Mouse (Mus musculus) common myeloid progenitor, adult 5-6 weeks (primary cell): Measurements from ENCODE around the gene Zfp385b. TPM values are rescaled to one million over a fixed set of nuclear protein-coding genes. Genes with fewer than 3 reads are reported as not detected.

Experiments used
- ATAC-seq: replicated peaks from 2 replicates; pipeline ENCODE4 v1.8.0; 2016; ENCODE audit warnings: low read depth, mild to moderate bottlenecking, moderate TSS enrichment, inconsistent platforms; ENCODE audit not compliant: poor library complexity, severe bottlenecking
- total RNA-seq: library from RNA; stranded (forward); fragments of 200-1000, 187-1606 nt; gene quantifications from 2 replicates; pipeline ENCODE4 v1.2.3, GENCODE M21; 2017

The Zfp385b gene
- total RNA-seq, 1 experiment from 2014 or later = not detected

DNA sequence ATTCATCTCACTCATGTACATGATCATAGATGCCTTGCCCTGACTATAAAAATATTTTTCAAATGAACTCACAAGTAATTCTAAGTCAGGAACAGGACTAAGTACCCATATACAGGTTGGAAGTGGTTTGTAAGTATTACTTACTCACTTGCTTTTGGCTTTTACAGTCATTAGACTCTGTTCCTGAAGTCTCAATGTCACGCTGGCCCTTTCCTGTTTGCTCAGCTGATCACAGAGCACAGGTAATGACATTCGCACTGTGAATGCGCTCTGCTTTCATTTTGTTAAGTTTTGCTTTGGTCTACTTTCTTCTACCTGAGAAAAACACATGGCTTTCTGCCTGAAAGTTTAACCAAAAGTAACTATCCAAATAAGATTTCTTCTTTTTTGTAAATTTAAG is 282.9 kb downstream of the Zfp385b start:
- ATAC-seq = no peak

DNA sequence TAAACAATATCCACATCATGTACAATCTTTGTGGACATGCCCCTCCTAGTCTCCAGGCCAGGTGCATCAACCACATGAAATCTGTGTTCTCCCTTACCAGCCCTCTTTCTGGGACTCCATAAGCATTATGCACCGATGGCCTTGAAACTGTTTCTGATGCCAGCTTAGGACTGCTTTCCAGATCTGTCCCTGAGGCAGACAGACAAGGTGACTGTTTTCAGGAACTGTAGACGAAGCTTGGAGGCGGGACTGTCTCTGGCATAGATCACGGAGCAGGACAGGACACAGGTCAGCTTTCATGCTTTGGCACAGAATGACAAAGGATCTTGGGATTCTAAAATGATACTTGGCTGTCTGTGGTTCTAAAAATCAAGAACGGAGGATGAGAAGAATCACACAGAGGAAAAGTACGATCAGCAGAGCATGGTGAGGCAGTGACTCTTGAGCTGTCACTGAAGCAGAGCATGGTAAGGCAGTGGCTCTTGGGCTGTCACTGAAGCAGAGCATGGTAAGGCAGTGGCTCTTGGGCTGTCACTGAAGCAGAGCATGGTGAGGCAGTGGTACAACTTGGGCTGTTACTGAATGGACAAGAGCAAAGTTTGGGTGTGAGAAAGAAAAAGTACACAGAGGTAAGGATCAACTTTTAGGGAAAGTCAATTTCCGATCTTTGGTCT is 291.2 kb downstream of the Zfp385b start:
- no peak for ATAC-seq

DNA sequence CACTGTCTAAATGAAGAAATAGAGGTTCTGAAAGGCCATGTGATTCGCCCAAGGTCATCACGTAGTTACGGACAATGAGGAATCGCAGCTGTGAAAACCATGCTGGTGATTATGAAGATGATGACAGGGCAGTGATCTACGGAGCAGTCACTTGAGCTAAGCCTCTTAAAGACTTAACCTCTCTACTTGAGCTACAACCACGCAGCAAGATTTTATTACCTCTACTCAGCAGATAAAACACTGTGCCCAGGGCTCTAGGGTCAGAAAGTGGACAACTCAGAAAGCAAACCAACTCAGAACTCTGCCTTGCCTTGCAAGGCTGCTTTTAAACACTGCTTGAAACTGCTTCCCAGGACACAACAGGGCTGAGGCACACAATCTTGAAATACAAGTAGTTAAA is 291.8 kb downstream of the Zfp385b start:
- ATAC-seq = no peak

DNA sequence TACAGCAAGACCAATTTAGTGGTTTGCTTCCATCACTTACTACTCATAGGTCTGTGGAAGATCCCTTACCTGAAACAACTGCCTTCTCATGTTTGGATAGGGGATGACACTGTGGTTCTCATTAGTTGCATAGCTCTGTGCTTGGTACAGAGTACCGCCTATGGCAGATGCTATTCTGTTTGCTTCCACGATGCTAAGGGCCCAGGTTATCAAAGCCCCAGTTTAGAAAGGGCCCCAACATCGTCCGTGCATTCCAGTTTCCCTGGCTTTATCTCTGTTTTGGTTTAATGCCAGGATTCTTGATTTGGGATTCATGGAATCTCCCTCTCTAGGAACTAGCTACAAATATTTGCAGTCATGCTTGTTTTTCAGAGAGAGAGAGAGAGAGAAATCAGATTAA is 292.6 kb downstream of the Zfp385b start:
- no peak for ATAC-seq

DNA sequence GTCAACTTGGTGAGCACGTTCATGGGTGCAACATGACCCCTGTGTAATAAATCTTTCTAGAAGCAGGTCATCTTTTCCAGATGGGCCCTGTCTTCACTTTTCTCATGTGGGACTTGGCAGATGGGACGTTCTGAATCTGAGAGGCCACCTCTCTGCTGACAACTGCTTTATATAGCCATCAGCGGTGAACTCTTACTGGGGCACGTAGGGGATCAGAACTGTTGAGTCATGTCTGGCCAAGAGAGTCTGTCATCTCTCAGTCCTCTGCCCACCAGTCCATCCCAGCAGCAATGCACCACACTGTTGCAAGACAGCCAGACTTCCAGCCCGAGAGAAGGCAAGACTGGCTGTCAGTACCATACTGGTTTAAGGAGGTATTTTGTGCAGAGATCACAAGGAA is 293.1 kb downstream of the Zfp385b start:
- ATAC-seq = no peak

DNA sequence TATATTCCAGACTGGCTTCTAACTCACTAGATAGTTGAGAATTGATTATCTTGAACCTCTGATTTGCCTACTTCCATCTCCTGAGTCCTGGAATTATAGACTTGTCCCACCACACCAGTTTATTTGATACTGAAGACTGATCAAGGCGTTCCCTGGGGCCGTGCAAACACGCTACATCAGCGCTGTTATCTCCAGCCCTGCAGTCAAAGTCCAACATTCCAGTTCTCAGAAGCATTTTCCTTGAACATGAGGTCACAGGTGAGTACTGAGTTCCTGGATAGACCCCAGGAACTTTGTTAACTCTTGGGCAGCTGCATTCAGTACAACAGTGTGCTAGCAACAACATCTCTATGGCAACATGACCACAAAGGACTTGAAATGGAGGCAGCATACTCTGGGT is 297.2 kb downstream of the Zfp385b start:
- ATAC-seq = no peak

DNA sequence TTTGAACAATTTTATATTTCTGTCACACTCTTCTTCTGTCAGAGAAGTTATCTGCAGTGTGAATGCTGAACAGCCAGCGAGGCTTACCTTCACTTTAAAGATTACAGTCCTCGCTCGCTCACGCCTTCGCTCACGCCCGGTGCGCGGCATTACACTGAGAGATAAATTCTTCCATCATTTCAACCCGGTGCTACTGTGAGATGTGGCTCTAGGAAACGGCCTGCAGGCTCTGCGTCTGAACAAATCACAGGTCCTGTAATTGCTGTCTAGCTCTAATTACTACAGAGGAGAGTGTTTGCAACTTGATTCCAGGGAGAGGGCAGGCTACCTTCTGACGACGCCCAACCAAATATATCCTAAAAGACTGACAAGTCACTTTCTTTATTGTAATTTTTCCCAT is 300.1 kb downstream of the Zfp385b start:
- peak; percentile 40; the same call in 1 of the 2 replicates for ATAC-seq

DNA sequence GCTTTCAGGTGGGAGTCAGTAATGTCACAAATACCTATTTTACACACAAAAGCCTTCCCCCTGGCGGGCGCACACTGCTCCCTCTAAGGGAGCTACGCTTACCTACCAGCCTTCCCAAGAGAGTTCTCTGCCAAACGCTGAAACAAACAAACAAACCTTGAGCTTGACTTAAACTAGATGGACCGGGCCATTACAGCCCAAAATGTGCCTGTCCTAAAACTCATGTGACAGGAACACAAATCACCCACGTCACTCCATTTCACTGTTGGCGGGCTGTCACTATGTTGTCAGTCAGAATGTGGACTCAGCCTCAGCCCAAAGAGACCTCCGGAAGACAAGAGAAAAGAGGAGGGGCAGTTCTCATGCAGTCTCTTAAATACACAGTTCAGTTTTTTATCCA is 300.7 kb downstream of the Zfp385b start:
- ATAC-seq = peak; percentile 54; the same call in 1 of the 2 replicates

DNA sequence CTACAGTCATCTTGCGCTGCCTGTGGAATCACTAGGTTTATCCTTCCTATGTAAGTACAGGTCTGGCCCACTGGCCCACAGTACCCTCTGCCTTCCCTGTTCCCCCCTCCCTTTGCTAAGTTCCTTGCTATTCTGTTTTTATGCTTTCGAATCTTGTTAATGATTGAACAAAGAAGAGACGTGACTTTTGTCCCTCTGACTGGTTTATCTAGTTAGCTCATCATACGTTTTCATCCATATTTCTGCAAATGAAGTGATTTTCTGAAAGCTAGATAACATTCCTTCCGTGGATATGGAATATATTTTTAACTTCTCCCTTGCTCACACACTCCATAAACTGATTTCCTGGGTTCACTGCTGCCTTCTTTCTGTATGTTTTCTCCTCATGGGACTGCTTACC is 302.8 kb downstream of the Zfp385b start:
- no peak for ATAC-seq

DNA sequence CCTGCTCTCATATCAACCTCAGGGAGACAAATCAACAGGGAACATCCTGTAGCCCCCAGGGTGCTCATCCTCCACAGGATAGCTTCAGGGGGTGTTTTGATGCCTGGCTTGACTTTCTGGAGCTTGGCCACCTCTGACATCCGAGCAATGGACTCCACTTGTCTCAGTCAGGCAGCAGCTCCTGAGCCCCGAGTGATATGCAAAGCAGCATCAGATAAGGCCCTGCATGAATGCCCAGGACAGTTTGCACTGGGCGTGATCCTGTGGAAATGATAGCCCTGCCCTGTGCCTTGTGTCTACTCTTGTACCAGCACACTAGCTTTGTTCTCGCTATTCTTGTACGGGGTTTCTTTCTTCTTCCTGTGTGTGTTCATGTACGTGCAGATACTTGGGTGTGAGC is 303.8 kb downstream of the Zfp385b start:
- ATAC-seq = peak; percentile 61; the same call in 1 of the 2 replicates

DNA sequence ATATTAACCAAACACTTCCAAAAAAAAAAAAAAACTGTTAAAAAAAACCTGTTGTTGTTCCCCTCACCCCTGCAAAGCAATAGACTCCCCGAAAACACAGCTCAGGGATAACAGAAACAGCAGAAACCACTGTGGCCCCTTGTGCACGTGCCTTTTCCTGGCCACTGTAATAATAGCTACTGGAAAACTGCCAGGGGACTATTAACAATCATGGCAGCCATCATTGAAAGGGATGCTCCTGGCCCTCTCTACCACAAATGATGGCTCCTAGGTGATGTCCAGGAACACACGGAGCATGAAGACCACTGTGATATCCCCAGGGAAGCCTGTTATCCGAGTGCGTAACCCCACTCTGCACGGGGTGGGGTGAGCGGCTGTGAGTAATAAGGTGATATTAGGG is 304.4 kb downstream of the Zfp385b start:
- ATAC-seq = no peak

DNA sequence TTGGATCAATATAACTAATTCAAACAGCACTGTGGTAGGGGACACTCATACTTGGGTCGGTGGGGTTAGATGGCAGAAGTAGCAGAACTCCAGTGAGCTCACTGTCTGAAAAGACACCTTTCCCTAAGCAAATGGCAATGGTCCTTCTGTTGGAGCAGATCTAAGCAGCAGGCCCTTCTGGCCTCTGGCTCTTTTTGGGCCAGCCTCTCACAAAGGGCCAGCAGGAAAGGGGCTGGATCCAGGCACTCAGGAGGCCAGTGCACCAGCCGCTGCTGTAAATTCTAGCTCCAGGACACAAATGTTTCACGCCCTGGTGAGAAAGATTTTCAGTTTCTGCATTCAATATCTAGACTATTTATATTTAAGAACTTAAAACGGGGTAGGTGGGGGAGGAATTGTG is 305.0 kb downstream of the Zfp385b start:
- ATAC-seq = no peak

DNA sequence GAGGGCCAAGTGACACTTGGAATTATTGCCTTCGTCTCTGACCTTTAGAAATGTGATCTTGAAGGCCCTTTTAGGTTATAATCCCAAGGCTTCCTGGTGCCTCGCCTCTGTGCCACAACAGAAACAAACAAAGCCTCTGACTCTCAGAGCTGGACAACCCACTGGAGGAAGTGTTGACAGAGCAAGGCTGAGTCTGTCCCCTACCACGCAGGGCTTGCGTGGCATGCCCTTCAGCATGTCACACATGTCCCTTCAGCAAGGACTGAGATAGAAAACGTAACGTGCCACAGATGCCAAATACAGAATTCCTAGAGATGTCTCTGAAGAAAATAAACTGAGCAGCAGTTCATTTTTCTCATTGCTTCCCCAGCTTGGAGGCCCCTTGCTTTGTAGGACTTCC is 310.7 kb downstream of the Zfp385b start:
- ATAC-seq = no peak

DNA sequence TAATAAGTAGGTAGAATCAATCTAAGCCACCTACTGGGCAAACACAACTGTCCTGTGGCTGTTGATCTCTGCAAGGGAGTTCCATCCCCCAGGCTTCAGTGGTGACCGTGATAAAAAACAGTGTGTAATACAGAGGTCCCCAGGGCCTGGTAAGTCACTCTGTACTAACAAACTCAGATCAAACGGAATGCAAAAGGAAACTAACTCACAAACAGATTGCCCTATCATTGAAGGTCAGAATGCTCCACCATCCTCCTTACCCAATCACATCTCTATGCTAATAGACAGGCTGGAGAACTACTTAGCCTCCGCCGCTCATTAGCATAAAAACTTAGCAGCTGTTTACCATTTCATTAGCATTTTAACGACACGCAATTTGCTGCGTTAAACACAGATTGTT is 313.1 kb downstream of the Zfp385b start:
- ATAC-seq = no peak

DNA sequence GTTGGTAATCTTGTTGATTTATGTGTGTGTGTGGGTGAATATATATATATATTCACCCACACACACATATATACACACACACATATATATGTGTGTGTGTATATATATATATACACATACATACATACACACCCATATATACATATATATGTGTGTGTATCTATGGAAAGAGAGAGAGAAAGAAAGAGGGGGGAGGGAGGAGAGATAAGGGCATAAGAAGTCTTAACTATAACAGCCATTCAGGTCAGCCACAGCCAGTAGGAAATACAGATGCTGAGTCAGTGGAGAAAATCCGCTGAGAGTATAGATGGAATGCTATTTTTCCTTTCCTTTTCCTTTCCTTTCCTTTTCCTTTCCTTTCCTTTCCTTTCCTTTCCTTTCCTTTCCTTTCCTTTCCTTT is 313.8 kb downstream of the Zfp385b start:
- ATAC-seq = no peak

DNA sequence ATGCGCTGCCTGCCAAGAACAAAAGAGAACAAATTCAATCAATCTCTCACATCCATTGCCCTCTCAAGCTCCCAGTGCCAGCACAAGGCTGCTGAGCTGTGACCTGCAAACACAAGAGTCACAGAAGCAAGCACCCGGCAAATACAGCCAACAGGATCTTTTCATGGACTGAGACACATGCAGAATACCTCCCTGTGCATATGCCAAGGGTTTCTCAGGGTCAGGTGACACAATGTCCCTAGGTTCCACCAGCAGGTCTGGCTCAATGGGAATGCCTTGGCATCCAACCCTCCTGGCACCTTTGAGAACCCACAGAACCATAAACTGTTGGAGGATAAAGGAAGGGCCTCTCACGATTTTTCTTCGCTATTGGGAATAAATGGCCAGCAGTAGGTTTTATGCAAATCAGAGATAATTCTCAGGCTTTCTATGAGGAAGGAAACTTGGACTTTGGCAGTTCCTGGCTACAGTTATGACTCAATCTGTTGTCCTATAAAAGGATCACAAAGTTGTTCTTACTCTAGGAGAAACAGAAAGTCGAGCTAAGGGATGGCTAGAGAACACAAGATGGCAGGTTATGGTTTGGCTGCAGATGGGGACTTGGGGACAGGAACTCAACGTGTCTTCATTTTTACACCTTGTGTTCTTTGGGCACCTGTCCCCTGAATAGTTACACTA is 315.6 kb downstream of the Zfp385b start:
- ATAC-seq = no peak

DNA sequence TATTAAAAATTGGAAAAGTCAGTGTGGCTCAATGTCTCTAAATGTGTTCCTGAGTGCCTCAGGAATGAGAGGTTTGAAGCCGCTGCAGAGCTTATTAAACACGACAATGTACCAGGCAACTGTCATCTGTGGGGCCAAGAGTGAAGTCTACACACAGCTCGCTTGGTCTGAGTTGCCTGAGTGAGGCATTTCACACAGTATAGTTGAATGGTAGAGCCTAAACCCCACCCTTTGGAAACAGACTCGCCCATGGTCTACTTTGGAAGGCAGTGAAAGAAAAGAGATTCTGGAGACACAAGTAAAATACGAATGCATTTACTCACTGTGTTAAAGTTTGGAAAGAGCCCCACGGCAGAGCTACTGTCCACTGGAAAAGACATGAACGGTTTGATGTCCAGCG is 316.2 kb downstream of the Zfp385b start:
- ATAC-seq = no peak

DNA sequence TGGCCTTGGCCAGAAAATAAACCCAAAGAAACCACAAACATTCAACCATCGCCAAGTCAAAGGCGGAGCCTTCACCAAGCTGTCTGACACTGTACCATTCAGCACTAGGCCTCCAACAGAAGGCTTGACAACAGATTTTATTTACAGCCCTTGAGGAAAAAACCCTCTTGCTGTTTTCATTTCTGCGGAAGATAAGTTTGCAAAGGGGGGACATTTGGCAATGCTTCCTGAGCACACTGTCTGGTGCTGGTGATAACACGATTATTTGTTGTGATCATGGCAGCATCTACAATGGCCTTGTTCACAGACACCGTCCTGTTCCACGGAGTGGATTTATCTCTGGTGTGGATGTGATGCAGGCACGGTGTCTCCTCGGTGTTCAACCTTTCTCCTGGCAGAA is 317.0 kb downstream of the Zfp385b start:
- ATAC-seq = peak; percentile 94

DNA sequence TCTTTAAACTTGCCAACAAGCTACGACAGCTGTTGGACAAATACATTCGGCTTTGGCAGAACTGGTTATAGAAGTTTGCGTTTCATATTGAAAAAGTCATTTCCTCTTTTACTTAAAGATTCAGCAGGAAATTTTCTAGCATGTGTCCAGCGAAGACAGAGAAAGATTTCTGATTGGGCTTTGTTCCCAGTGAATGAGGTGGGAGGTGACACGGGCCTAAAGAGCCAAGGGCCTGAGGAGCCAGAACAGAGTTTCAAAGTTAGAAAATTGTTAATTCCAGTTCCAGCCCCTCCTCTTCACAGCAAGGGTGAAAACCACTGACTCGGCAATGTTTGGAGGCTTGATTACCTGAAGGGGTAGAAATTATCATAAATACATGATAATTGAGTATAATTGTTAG is 319.0 kb downstream of the Zfp385b start:
- no peak for ATAC-seq

DNA sequence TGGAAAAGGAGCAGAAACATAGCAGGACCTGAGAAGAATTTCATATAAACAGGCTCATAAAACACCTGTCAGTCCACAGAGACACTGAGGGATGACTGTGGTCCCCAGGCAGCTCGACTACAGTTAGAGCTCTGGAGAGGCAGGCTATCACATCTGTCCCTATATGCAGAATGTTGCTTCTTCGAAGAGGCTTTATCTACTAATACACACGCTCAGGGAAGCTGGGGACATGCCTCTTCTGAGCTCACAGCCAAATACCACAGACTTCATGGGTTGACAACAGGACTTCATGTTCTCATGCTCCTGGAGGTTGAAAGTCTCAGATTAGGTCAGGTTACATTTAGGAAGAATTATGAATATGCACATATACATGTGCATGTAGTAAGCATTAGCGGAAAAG is 321.1 kb downstream of the Zfp385b start:
- no peak for ATAC-seq

DNA sequence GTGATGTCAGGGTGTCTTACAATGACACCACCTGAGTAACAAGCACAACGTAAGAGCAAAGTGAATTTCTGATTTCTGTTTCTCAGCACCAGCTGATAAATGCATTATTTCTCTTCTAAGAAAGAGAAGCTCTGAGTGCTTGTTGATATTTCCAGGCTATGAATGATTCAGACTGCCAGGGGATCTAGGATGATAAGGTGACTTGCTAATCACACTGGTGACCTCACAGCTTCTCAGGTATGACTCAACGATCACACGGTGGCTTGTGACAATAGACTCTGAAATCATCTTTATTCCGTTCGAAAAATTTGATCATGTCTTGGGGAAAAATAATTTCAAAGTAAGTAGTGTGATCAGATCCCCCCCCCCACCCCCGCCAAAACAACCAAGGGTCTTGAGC is 321.5 kb downstream of the Zfp385b start:
- ATAC-seq = no peak

DNA sequence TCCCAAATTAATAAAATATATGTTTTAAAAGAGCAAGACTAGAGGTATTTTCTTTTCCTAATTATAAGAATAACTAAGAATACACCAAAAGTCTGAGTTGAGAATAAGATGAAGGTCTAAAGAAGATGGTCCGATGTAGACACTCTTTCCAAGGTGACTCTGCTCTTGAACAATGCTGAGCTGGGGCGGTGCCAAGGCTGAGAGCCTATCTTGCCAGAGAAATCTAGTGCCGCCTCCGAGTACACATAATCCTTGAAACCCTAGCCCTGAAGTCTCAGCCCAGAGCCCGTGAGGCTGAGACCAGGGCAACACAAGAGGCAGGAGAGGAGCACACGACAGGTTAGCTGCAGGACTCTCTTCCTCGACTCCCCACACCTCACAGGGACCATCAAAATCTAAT is 323.4 kb downstream of the Zfp385b start:
- ATAC-seq = no peak
